In the genomic region with DNA sequence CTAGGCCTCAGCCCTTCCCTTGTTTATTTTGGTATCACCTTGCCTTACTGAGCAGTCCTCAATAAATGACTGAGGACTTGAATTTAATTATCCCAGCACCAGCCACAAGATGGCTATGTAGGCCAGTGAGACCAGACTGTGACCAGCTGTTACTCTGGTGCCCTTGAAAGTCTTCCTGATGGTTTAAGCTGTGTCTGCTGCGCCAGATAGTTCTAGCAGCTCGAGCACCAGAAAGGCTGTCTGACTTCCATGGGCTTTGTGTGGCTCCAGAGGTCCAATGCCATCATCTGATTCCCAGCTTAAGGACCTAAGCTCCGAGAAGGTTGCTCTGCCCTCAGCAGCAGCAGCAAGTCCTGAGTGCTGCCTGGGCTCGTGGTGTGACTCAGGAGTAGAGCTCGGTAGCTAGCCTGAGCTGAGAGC, we compare ENCODE assay signal across 9 mouse cellular contexts. TPM values are rescaled to one million over a fixed set of nuclear protein-coding genes. Genes with fewer than 3 reads are reported as not detected.
A peak's percentile ranks its signal among the peaks of the same experiment; 100 is the strongest.
DNase-seq lines count a peak whose midpoint lies in the region; ATAC-seq and TF ChIP-seq lines count a peak whose summit lies in the region.
"Had no signal": no experiment of that assay in that cellular context is flagged by ENCODE, and none has a peak within 500 bp of the region (broad histone marks: within the 10 kb centered on the region; RNA-seq: fewer than 3 reads in every experiment).

No protein-coding gene starts in this region.

- peak overlapping the region; percentile 67 for H3K27ac ChIP-seq in liver, adult 2 months (replicated peaks; ENCODE audit: insufficient read depth, low read depth, low read length)
- no peak overlapping the region for H3K27ac ChIP-seq in forebrain, embryonic 15.5 days (replicated peaks)
- H3K27ac ChIP-seq in hindbrain, postnatal 0 days, result no peak overlapping the region
- no peak overlapping the region for H3K27ac ChIP-seq in stomach, embryonic 15.5 days
- H3K27ac ChIP-seq: macrophage had no signal

- peaks cover 14% of the 10 kb centered on the region for H3K4me1 ChIP-seq in liver, adult 2 months (ENCODE audit: control insufficient read depth, insufficient read depth, low read length)
- H3K4me1 ChIP-seq in forebrain, embryonic 15.5 days, result peaks cover 11% of the 10 kb centered on the region; the same call in 1 of the 2 replicates
- H3K4me1 ChIP-seq in hindbrain, postnatal 0 days (ENCODE audit: insufficient read depth, low read length), result no peaks in the 10 kb centered on the region
- H3K4me1 ChIP-seq in stomach, embryonic 15.5 days, result no peaks in the 10 kb centered on the region

- no peaks in the 10 kb centered on the region for H3K27me3 ChIP-seq in liver, adult 2 months (ENCODE audit: control insufficient read depth, insufficient read depth, low read length)
- H3K27me3 ChIP-seq in forebrain, embryonic 15.5 days, result no peaks in the 10 kb centered on the region
- no peaks in the 10 kb centered on the region for H3K27me3 ChIP-seq in hindbrain, postnatal 0 days (ENCODE audit: insufficient read depth, low read length)
- H3K27me3 ChIP-seq in stomach, embryonic 15.5 days (replicated peaks), result no peaks in the 10 kb centered on the region

- no peak for TF ChIP-seq POLR2A in liver, adult 2 months (IDR thresholded peaks at IDR 0.05; ENCODE audit: extremely low read depth, insufficient read depth, low read length)

- H3K9ac ChIP-seq in liver, adult 2 months (ENCODE audit: low read depth, low read length), result peak overlapping the region; percentile 53
- no peak overlapping the region for H3K9ac ChIP-seq in forebrain, embryonic 15.5 days (replicated peaks)
- no peak overlapping the region; the same call in 1 of the 2 replicates for H3K9ac ChIP-seq in hindbrain, postnatal 0 days (replicated peaks; ENCODE audit: low read length)
- H3K9ac ChIP-seq in stomach, embryonic 15.5 days, result no peak overlapping the region

- H3K79me2 ChIP-seq in liver, adult 2 months (ENCODE audit: control insufficient read depth, insufficient read depth, low read length), result no peaks in the 10 kb centered on the region

- no peak overlapping the region for H3K4me2 ChIP-seq in forebrain, embryonic 15.5 days (replicated peaks)
- no peak overlapping the region for H3K4me2 ChIP-seq in hindbrain, postnatal 0 days (ENCODE audit: low read depth, low read length)
- no peak overlapping the region for H3K4me2 ChIP-seq in stomach, embryonic 15.5 days

- WGBS in liver, adult 2 months, result 17% methylated on average over 5 of the region's 5 CpGs
- WGBS in forebrain, embryonic 15.5 days, result 65% methylated on average over 5 of the region's 5 CpGs
- WGBS in hindbrain, postnatal 0 days, result 51% methylated on average over 5 of the region's 5 CpGs
- WGBS in stomach, embryonic 15.5 days, result 54% methylated on average over 5 of the region's 5 CpGs

- no peaks in the 10 kb centered on the region for H3K9me3 ChIP-seq in forebrain, embryonic 15.5 days
- no peaks in the 10 kb centered on the region for H3K9me3 ChIP-seq in hindbrain, postnatal 0 days (ENCODE audit: low read length)
- no peaks in the 10 kb centered on the region for H3K9me3 ChIP-seq in stomach, embryonic 15.5 days

- peak; percentile 68 for TF ChIP-seq CTCF in liver, adult 2 months (IDR thresholded peaks at IDR 0.05; ENCODE audit: low read depth, low read length)
- peak; percentile 89 for TF ChIP-seq CTCF in hindbrain, postnatal 0 days (IDR thresholded peaks at IDR 0.05; ENCODE audit: low read depth)

- H3K36me3 ChIP-seq in liver, adult 2 months (ENCODE audit: control insufficient read depth, insufficient read depth, low read length), result no peaks in the 10 kb centered on the region
- no peaks in the 10 kb centered on the region for H3K36me3 ChIP-seq in forebrain, embryonic 15.5 days
- no peaks in the 10 kb centered on the region for H3K36me3 ChIP-seq in hindbrain, postnatal 0 days (ENCODE audit: insufficient read depth, low read length)
- H3K36me3 ChIP-seq in stomach, embryonic 15.5 days, result no peaks in the 10 kb centered on the region

- DNase-seq in liver, adult 2 months (ENCODE audit: extremely low read depth, low read depth, low spot score), result peak; percentile 82
- DNase-seq in liver, result no peak
- DNase-seq in brain, adult 2 months (ENCODE audit: low read depth, low spot score), result peak; percentile 91
- DNase-seq in hindbrain, postnatal 0 days (ENCODE audit: low spot score), result peak; percentile 89
- DNase-seq in left cerebral cortex, adult 11 months (ENCODE audit: low spot score), result peak; percentile 44

- no peak overlapping the region for H3K4me3 ChIP-seq in liver, adult 2 months (ENCODE audit: insufficient read depth, low read depth, low read length)
- no peak overlapping the region for H3K4me3 ChIP-seq in forebrain, embryonic 15.5 days
- no peak overlapping the region for H3K4me3 ChIP-seq in hindbrain, postnatal 0 days (ENCODE audit: low read length)
- no peak overlapping the region for H3K4me3 ChIP-seq in stomach, embryonic 15.5 days (replicated peaks)

- ATAC-seq in forebrain, embryonic 15.5 days (replicated peaks), result 0 out of 2 replicates have a peak, but pooled peaks have one; percentile 38
- peak; percentile 92 for ATAC-seq in hindbrain, postnatal 0 days
- ATAC-seq in megakaryocyte-erythroid progenitor cell, adult 5-6 weeks (replicated peaks; ENCODE audit: low FRiP score, low TSS enrichment, poor library complexity, severe bottlenecking), result peak; percentile 53
- peak; percentile 66 for ATAC-seq in stomach, embryonic 15.5 days (ENCODE audit: insufficient read depth, low FRiP score, low read depth)

RNA-seq across cellular contexts. Expression of gene Serpinf1, which starts 20.2 kb away (rescaled TPM):
- total RNA-seq in liver, adult 2 months (2014; rRNA removed), result 810 and 1,243 TPM in 2 replicates
- polyA plus RNA-seq in liver, adult 2 months (2012; rRNA removed), result 891 and 972 TPM in 2 replicates
- polyA plus RNA-seq in forebrain, embryonic 15.5 days (2015; fragmentation: Nextera tagmentation; extraction: Ambion mirVana), result 21.4 and 27.2 TPM in 2 replicates
- 56.6 and 57.6 TPM in 2 replicates for total RNA-seq in hindbrain, postnatal 0 days (2014; rRNA removed)
- 41.5 and 47.1 TPM in 2 replicates for polyA plus RNA-seq in hindbrain, postnatal 0 days (2015; fragmentation: Nextera tagmentation; extraction: Ambion mirVana)
- 0.59 TPM in 1 of 2 replicates, not detected in the other for total RNA-seq in megakaryocyte-erythroid progenitor cell, adult 5-6 weeks (2014; fragmentation: Nextera tagmentation)
- total RNA-seq in megakaryocyte-erythroid progenitor cell, adult 5-6 weeks (2017), result 0.47 and 6.4 TPM in 2 replicates
- 49.5 and 62.5 TPM in 2 replicates for polyA plus RNA-seq in stomach, embryonic 15.5 days (2015; fragmentation: Nextera tagmentation; extraction: Ambion mirVana)

RNA-seq across cellular contexts. Expression of gene Serpinf2, which starts 37.1 kb away (rescaled TPM):
- total RNA-seq in liver, adult 2 months (2014; rRNA removed), result 687 and 824 TPM in 2 replicates
- 1,567 and 1,654 TPM in 2 replicates for polyA plus RNA-seq in liver, adult 2 months (2012; rRNA removed)
- 0.22 TPM in 1 of 2 replicates, not detected in the other for polyA plus RNA-seq in forebrain, embryonic 15.5 days (2015; fragmentation: Nextera tagmentation; extraction: Ambion mirVana)
- total RNA-seq in hindbrain, postnatal 0 days (2014; rRNA removed), result 0.05 TPM in 1 of 2 replicates, not detected in the other
- not detected in 2 replicates for polyA plus RNA-seq in hindbrain, postnatal 0 days (2015; fragmentation: Nextera tagmentation; extraction: Ambion mirVana)
- 1.3 TPM in 1 of 2 replicates, not detected in the other for total RNA-seq in megakaryocyte-erythroid progenitor cell, adult 5-6 weeks (2014; fragmentation: Nextera tagmentation)
- total RNA-seq in megakaryocyte-erythroid progenitor cell, adult 5-6 weeks (2017), result not detected in 2 replicates
- polyA plus RNA-seq in stomach, embryonic 15.5 days (2015; fragmentation: Nextera tagmentation; extraction: Ambion mirVana), result 50.0 and 64.1 TPM in 2 replicates
- polyA plus RNA-seq: macrophage had no signal

RNA-seq across cellular contexts. Expression of gene Wdr81, which starts 52.2 kb away (rescaled TPM):
- 14.4 and 30.4 TPM in 2 replicates for total RNA-seq in liver, adult 2 months (2014; rRNA removed)
- polyA plus RNA-seq in liver, adult 2 months (2012; rRNA removed), result 20.3 and 21.5 TPM in 2 replicates
- polyA plus RNA-seq in forebrain, embryonic 15.5 days (2015; fragmentation: Nextera tagmentation; extraction: Ambion mirVana), result 7.7 and 8.2 TPM in 2 replicates
- total RNA-seq in hindbrain, postnatal 0 days (2014; rRNA removed), result 19.4 and 20.4 TPM in 2 replicates
- 3.9 and 4.1 TPM in 2 replicates for polyA plus RNA-seq in hindbrain, postnatal 0 days (2015; fragmentation: Nextera tagmentation; extraction: Ambion mirVana)
- 24.6 and 32.2 TPM in 2 replicates for total RNA-seq in megakaryocyte-erythroid progenitor cell, adult 5-6 weeks (2014; fragmentation: Nextera tagmentation)
- 7.1 and 23.4 TPM in 2 replicates for total RNA-seq in megakaryocyte-erythroid progenitor cell, adult 5-6 weeks (2017)
- 6.0 and 6.4 TPM in 2 replicates for polyA plus RNA-seq in stomach, embryonic 15.5 days (2015; fragmentation: Nextera tagmentation; extraction: Ambion mirVana)

RNA-seq across cellular contexts. Expression of gene Smyd4, which starts 54.0 kb away (rescaled TPM):
- total RNA-seq in liver, adult 2 months (2014; rRNA removed), result 1.8 and 2.5 TPM in 2 replicates
- polyA plus RNA-seq in liver, adult 2 months (2012; rRNA removed), result 0.93 and 1.1 TPM in 2 replicates
- 17.0 and 17.4 TPM in 2 replicates for polyA plus RNA-seq in forebrain, embryonic 15.5 days (2015; fragmentation: Nextera tagmentation; extraction: Ambion mirVana)
- total RNA-seq in hindbrain, postnatal 0 days (2014; rRNA removed), result 12.7 and 14.1 TPM in 2 replicates
- polyA plus RNA-seq in hindbrain, postnatal 0 days (2015; fragmentation: Nextera tagmentation; extraction: Ambion mirVana), result 17.1 and 17.7 TPM in 2 replicates
- 4.0 and 12.1 TPM in 2 replicates for total RNA-seq in megakaryocyte-erythroid progenitor cell, adult 5-6 weeks (2014; fragmentation: Nextera tagmentation)
- total RNA-seq in megakaryocyte-erythroid progenitor cell, adult 5-6 weeks (2017), result 9.2 and 16.7 TPM in 2 replicates
- 10.9 and 11.4 TPM in 2 replicates for polyA plus RNA-seq in stomach, embryonic 15.5 days (2015; fragmentation: Nextera tagmentation; extraction: Ambion mirVana)

RNA-seq across cellular contexts. Expression of gene Rpa1, which starts 54.2 kb away (rescaled TPM):
- 19.9 and 21.4 TPM in 2 replicates for total RNA-seq in liver, adult 2 months (2014; rRNA removed)
- polyA plus RNA-seq in liver, adult 2 months (2012; rRNA removed), result 10.3 and 10.5 TPM in 2 replicates
- polyA plus RNA-seq in forebrain, embryonic 15.5 days (2015; fragmentation: Nextera tagmentation; extraction: Ambion mirVana), result 67.0 and 71.6 TPM in 2 replicates
- 66.9 and 105 TPM in 2 replicates for total RNA-seq in hindbrain, postnatal 0 days (2014; rRNA removed)
- 51.1 and 55.5 TPM in 2 replicates for polyA plus RNA-seq in hindbrain, postnatal 0 days (2015; fragmentation: Nextera tagmentation; extraction: Ambion mirVana)
- total RNA-seq in megakaryocyte-erythroid progenitor cell, adult 5-6 weeks (2014; fragmentation: Nextera tagmentation), result 96.8 and 101 TPM in 2 replicates
- total RNA-seq in megakaryocyte-erythroid progenitor cell, adult 5-6 weeks (2017), result 168 and 179 TPM in 2 replicates
- polyA plus RNA-seq in stomach, embryonic 15.5 days (2015; fragmentation: Nextera tagmentation; extraction: Ambion mirVana), result 98.5 and 101 TPM in 2 replicates

Comparison
In these comparisons a context has a peak if more than half of its experiments do, and no peak if none do; other contexts are left out.
1. ATAC-seq: peak in every context shown above with its lines; median percentile 92 in hindbrain, postnatal 0 days; 66 in stomach, embryonic 15.5 days; 53 in megakaryocyte-erythroid progenitor cell, adult 5-6 weeks; 38 in forebrain, embryonic 15.5 days.
2. RNA of gene Serpinf1, which starts 20.2 kb away (polyA plus RNA-seq): 891 to 972 TPM in liver, adult 2 months; 49.5 to 62.5 TPM in stomach, embryonic 15.5 days, 41.5 to 47.1 TPM in hindbrain, postnatal 0 days and 21.4 to 27.2 TPM in forebrain, embryonic 15.5 days; every median in the first group is over 10 times any median in the second.
3. RNA of gene Serpinf2, which starts 37.1 kb away (polyA plus RNA-seq): 1,567 to 1,654 TPM in liver, adult 2 months and 50.0 to 64.1 TPM in stomach, embryonic 15.5 days; 0.22 TPM in forebrain, embryonic 15.5 days and not detected in hindbrain, postnatal 0 days; every median in the first group is over 10 times any median in the second.